Mouse (Mus musculus): Measurements from ENCODE around the gene Ppp1r13b.

GRCm38 (mm10) chr12:111795180-111795895 is 112.6 kb downstream of the Ppp1r13b start:
- TF ChIP-seq CTCF (IDR thresholded peaks at IDR 0.05; ENCODE audit: low read depth): no peak
- no peak for TF ChIP-seq EP300 (optimal IDR thresholded peaks at IDR 0.05)
